ENCODE assay signal across 17 mouse cellular contexts in the genomic region with DNA sequence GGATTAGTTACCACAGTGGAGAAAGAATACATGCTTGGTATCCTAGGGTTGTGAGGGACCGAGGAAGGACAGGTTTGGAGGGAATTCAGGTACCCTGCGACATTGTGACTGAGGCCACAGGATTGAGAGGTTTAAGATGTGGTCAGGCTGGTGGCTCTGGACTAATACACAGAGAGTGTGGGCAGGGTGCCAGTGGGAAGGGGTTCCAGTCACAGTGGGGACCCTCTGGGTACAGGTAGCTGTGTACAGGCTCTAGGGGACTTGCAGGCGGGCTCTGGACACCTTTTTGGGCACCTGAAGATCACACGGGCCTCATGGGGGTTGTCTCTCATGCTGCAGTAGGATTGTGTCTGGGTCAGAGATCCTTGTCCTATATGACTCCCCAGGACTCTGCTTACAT.
DNase-seq lines count a peak whose midpoint lies in the region; ATAC-seq and TF ChIP-seq lines count a peak whose summit lies in the region.
"Had no signal": no experiment of that assay in that cellular context is flagged by ENCODE, and none has a peak within 500 bp of the region (broad histone marks: within the 10 kb centered on the region; RNA-seq: fewer than 3 reads in every experiment).

No protein-coding gene starts in this region.

- H3K9me3 ChIP-seq in hindbrain, embryonic 10.5 days: no peaks in the 10 kb centered on the region
- no peaks in the 10 kb centered on the region for H3K9me3 ChIP-seq in hindbrain, embryonic 14.5 days (ENCODE audit: control insufficient read depth, low read length)
- H3K9me3 ChIP-seq in midbrain, embryonic 10.5 days (replicated peaks): 0 out of 2 replicates have a peak, but pooled peaks cover 10% of the 10 kb centered on the region
- H3K9me3 ChIP-seq in midbrain, postnatal 0 days (ENCODE audit: low read length): no peaks in the 10 kb centered on the region
- H3K9me3 ChIP-seq: embryonic facial prominence, embryonic 12.5 days; forebrain, embryonic 12.5 days had no signal

- no peak overlapping the region for H3K4me3 ChIP-seq in hindbrain, embryonic 10.5 days
- no peak overlapping the region for H3K4me3 ChIP-seq in hindbrain, embryonic 14.5 days (replicated peaks; ENCODE audit: low read length)
- H3K4me3 ChIP-seq in midbrain, embryonic 10.5 days: no peak overlapping the region
- H3K4me3 ChIP-seq in midbrain, postnatal 0 days (ENCODE audit: low read depth, low read length): no peak overlapping the region
- H3K4me3 ChIP-seq: embryonic facial prominence, embryonic 12.5 days; erythroblast, embryonic 14.5 days; forebrain, embryonic 10.5 days; forebrain, embryonic 12.5 days had no signal

- 0 out of 2 replicates have a peak overlapping the region, but pooled peaks have one; percentile 41 for H3K27ac ChIP-seq in hindbrain, embryonic 10.5 days
- no peak overlapping the region for H3K27ac ChIP-seq in hindbrain, embryonic 14.5 days
- peak overlapping the region; percentile 59; the same call in 1 of the 2 replicates for H3K27ac ChIP-seq in midbrain, embryonic 10.5 days (replicated peaks)
- no peak overlapping the region for H3K27ac ChIP-seq in midbrain, postnatal 0 days (ENCODE audit: low read depth, low read length)
- H3K27ac ChIP-seq: embryonic facial prominence, embryonic 12.5 days; forebrain, embryonic 10.5 days had no signal

- ATAC-seq in hindbrain, embryonic 14.5 days (ENCODE audit: low FRiP score): no peak
- ATAC-seq in midbrain, postnatal 0 days (ENCODE audit: low FRiP score): no peak
- ATAC-seq: forebrain, embryonic 14.5 days had no signal

- peaks cover 33% of the 10 kb centered on the region for H3K4me1 ChIP-seq in hindbrain, embryonic 10.5 days (replicated peaks)
- H3K4me1 ChIP-seq in hindbrain, embryonic 14.5 days (replicated peaks; ENCODE audit: control insufficient read depth, insufficient read depth, low read length): peaks cover 2% of the 10 kb centered on the region; the same call in 1 of the 2 replicates
- peaks cover 62% of the 10 kb centered on the region for H3K4me1 ChIP-seq in midbrain, embryonic 10.5 days
- no peaks in the 10 kb centered on the region for H3K4me1 ChIP-seq in midbrain, postnatal 0 days (ENCODE audit: insufficient read depth, low read length)
- H3K4me1 ChIP-seq: embryonic facial prominence, embryonic 12.5 days had no signal

- 95% methylated on average over 4 of the region's 4 CpGs for WGBS in hindbrain, embryonic 10.5 days
- WGBS in hindbrain, embryonic 14.5 days: 89% methylated on average over 4 of the region's 4 CpGs
- 86% methylated on average over 4 of the region's 4 CpGs for WGBS in midbrain, embryonic 10.5 days
- 76% methylated on average over 4 of the region's 4 CpGs for WGBS in midbrain, postnatal 0 days

- no peak overlapping the region for H3K9ac ChIP-seq in hindbrain, embryonic 14.5 days
- H3K9ac ChIP-seq in midbrain, postnatal 0 days (replicated peaks; ENCODE audit: low read length, poor library complexity, severe bottlenecking): no peak overlapping the region
- H3K9ac ChIP-seq: embryonic facial prominence, embryonic 12.5 days; forebrain, embryonic 12.5 days had no signal

- no peaks in the 10 kb centered on the region for H3K36me3 ChIP-seq in hindbrain, embryonic 10.5 days
- H3K36me3 ChIP-seq in hindbrain, embryonic 14.5 days (replicated peaks; ENCODE audit: control insufficient read depth, insufficient read depth): no peaks in the 10 kb centered on the region
- no peaks in the 10 kb centered on the region for H3K36me3 ChIP-seq in midbrain, embryonic 10.5 days
- no peaks in the 10 kb centered on the region for H3K36me3 ChIP-seq in midbrain, postnatal 0 days (ENCODE audit: insufficient read depth, low read length)
- H3K36me3 ChIP-seq: embryonic facial prominence, embryonic 12.5 days; forebrain, embryonic 10.5 days; forebrain, embryonic 12.5 days had no signal

- peak; percentile 29 to 56 for DNase-seq in cerebellum, postnatal 14 days
- DNase-seq in cerebellum, adult 8-10 months: no peak
- DNase-seq in hindbrain, embryonic 10.5 days (ENCODE audit: low spot score): no peak
- no peak for DNase-seq in hindbrain, embryonic 14.5 days (ENCODE audit: low spot score)
- no peak for DNase-seq in midbrain, embryonic 10.5 days (ENCODE audit: low spot score)
- DNase-seq in midbrain, postnatal 0 days (ENCODE audit: low spot score): no peak
- DNase-seq: adrenal gland, adult 2 months; adrenal gland, postnatal 10 days; adrenal gland, postnatal 25 days; cerebellum, adult 11 months; cerebellum, adult 9-11 months; cerebellum, postnatal 36 days had no signal

- no peak for TF ChIP-seq CTCF in midbrain, postnatal 0 days (IDR thresholded peaks at IDR 0.05)

- no peaks in the 10 kb centered on the region for H3K27me3 ChIP-seq in hindbrain, embryonic 10.5 days (ENCODE audit: insufficient read depth, poor library complexity, severe bottlenecking)
- no peaks in the 10 kb centered on the region for H3K27me3 ChIP-seq in hindbrain, embryonic 14.5 days (ENCODE audit: control insufficient read depth, insufficient read depth, low read length)
- peaks cover 25% of the 10 kb centered on the region for H3K27me3 ChIP-seq in midbrain, embryonic 10.5 days (ENCODE audit: low read depth, poor library complexity, severe bottlenecking)
- peaks cover 4% of the 10 kb centered on the region; the same call in 1 of the 2 replicates for H3K27me3 ChIP-seq in midbrain, postnatal 0 days (ENCODE audit: insufficient read depth, low read length)
- H3K27me3 ChIP-seq: embryonic facial prominence, embryonic 12.5 days had no signal

- no peak overlapping the region for H3K4me2 ChIP-seq in hindbrain, embryonic 14.5 days (replicated peaks)
- no peak overlapping the region for H3K4me2 ChIP-seq in midbrain, postnatal 0 days (ENCODE audit: low read depth, low read length, poor library complexity, severe bottlenecking)
- H3K4me2 ChIP-seq: embryonic facial prominence, embryonic 12.5 days; forebrain, embryonic 12.5 days had no signal

Comparison
In these comparisons a context has a peak if more than half of its experiments do, and no peak if none do; other contexts are left out.
1. DNase-seq: peak in cerebellum, postnatal 14 days (2 of 2); none in cerebellum, adult 8-10 months (single experiment), hindbrain, embryonic 10.5 days (single experiment), hindbrain, embryonic 14.5 days (single experiment), midbrain, embryonic 10.5 days (single experiment) and midbrain, postnatal 0 days (single experiment).
2. H3K27ac ChIP-seq: peak in hindbrain, embryonic 10.5 days (single experiment) and midbrain, embryonic 10.5 days (single experiment); none in hindbrain, embryonic 14.5 days (single experiment) and midbrain, postnatal 0 days (single experiment).